Mouse (Mus musculus): ENCODE measurements around the gene Cdc20.

The Cdc20 gene

GRCm38 (mm10) chr4:118436820-118437603 is at the start of gene Cdc20:
TSS of gene Cdc20 (minus strand) at chr4:118437352.
- peak; percentile 93 for DNase-seq (ENCODE audit: extremely low spot score, low read depth, low spot score)

GRCm38 (mm10) chr4:118476773-118477530 is 39.8 kb upstream of the Cdc20 start:
- no peak for DNase-seq (ENCODE audit: extremely low spot score, low read depth, low spot score)

GRCm38 (mm10) chr4:118472687-118473086 is 35.5 kb upstream of the Cdc20 start:
- DNase-seq (ENCODE audit: extremely low spot score, low read depth, low spot score): no peak

GRCm38 (mm10) chr4:118471281-118471680 is 34.1 kb upstream of the Cdc20 start:
- DNase-seq (ENCODE audit: extremely low spot score, low read depth, low spot score): no peak

GRCm38 (mm10) chr4:118465697-118466163 is 28.6 kb upstream of the Cdc20 start:
- no peak for DNase-seq (ENCODE audit: extremely low spot score, low read depth, low spot score)

- no peak for DNase-seq (ENCODE audit: extremely low spot score, low read depth, low spot score)
Measured at GRCm38 (mm10) chr4:118464956-118465355, 27.8 kb upstream of the Cdc20 start.

- DNase-seq (ENCODE audit: extremely low spot score, low read depth, low spot score): no peak
Measured at GRCm38 (mm10) chr4:118457345-118457975, 20.3 kb upstream of the Cdc20 start, which contains the start of gene Mpl. TSS of gene Mpl (minus strand) at chr4:118457513.

GRCm38 (mm10) chr4:118446415-118447153 is 9.4 kb upstream of the Cdc20 start:
- no peak for DNase-seq (ENCODE audit: extremely low spot score, low read depth, low spot score)

- DNase-seq (ENCODE audit: extremely low spot score, low read depth, low spot score): no peak
Measured at GRCm38 (mm10) chr4:118445781-118446414, 8.7 kb upstream of the Cdc20 start.

- no peak for DNase-seq (ENCODE audit: extremely low spot score, low read depth, low spot score)
Measured at GRCm38 (mm10) chr4:118445088-118445487, 7.9 kb upstream of the Cdc20 start.

- DNase-seq (ENCODE audit: extremely low spot score, low read depth, low spot score): no peak
Measured at GRCm38 (mm10) chr4:118437829-118438253, 689 bp upstream of the Cdc20 start.

GRCm38 (mm10) chr4:118432332-118432731 is 4.8 kb downstream of the Cdc20 start:
- DNase-seq (ENCODE audit: extremely low spot score, low read depth, low spot score): no peak

- no peak for DNase-seq (ENCODE audit: extremely low spot score, low read depth, low spot score)
Measured at GRCm38 (mm10) chr4:118429215-118429895, 7.8 kb downstream of the Cdc20 start.

GRCm38 (mm10) chr4:118428531-118429214 is 8.5 kb downstream of the Cdc20 start:
- no peak for DNase-seq (ENCODE audit: extremely low spot score, low read depth, low spot score)

- no peak for DNase-seq (ENCODE audit: extremely low spot score, low read depth, low spot score)
Measured at GRCm38 (mm10) chr4:118427768-118428451, 9.2 kb downstream of the Cdc20 start, which contains the start of gene Elovl1. TSS of gene Elovl1 (plus strand) at chr4:118428093.

- no peak for DNase-seq (ENCODE audit: extremely low spot score, low read depth, low spot score)
Measured at GRCm38 (mm10) chr4:118427415-118427767, 9.8 kb downstream of the Cdc20 start.

GRCm38 (mm10) chr4:118425374-118425773 is 11.8 kb downstream of the Cdc20 start:
- no peak for DNase-seq (ENCODE audit: extremely low spot score, low read depth, low spot score)

- DNase-seq (ENCODE audit: extremely low spot score, low read depth, low spot score): no peak
Measured at GRCm38 (mm10) chr4:118424541-118425160, 12.5 kb downstream of the Cdc20 start.
